Mouse (Mus musculus) liver, embryonic 14.5 days (tissue): Measurements from ENCODE around the gene Pla2g3.

Experiments used
- CTCF ChIP-seq: IDR thresholded peaks from 2 replicates; pipeline ENCODE4 v1.5.1; 2016; ENCODE audit warnings: antibody characterized with exemption, low read depth, control low read depth
- EP300 ChIP-seq: IDR thresholded peaks from 2 replicates; pipeline ENCODE4 v1.6.1; 2016; ENCODE audit warnings: antibody characterized with exemption, low read depth

GRCm38 (mm10) chr11:3459105-3459468 is 29.0 kb upstream of the Pla2g3 start:
- TF ChIP-seq CTCF (no peak), EP300 (no peak)
